Mouse (Mus musculus): ENCODE results near the gene Hoxa9.

The Hoxa9 gene

GRCm38 (mm10) chr6:52204050-52204752, 26.7 kb downstream of the Hoxa9 start, which contains the start of gene Hoxa5:
Hoxa5 (minus strand) TSS chr6:52204587.
- no peak for DNase-seq (ENCODE audit: low read depth, low spot score)

GRCm38 (mm10) chr6:52203371-52204049, 27.4 kb downstream of the Hoxa9 start:
- DNase-seq (ENCODE audit: low read depth, low spot score), result no peak

- DNase-seq (ENCODE audit: low read depth, low spot score), result no peak
These were observed 27.8 kb downstream of the Hoxa9 start for GRCm38 (mm10) chr6:52203121-52203370.

GRCm38 (mm10) chr6:52202362-52203120, 28.3 kb downstream of the Hoxa9 start:
- no peak for DNase-seq (ENCODE audit: low read depth, low spot score)

GRCm38 (mm10) chr6:52201269-52201668, 29.6 kb downstream of the Hoxa9 start:
- DNase-seq (ENCODE audit: low read depth, low spot score), result no peak

GRCm38 (mm10) chr6:52200751-52201250, 30.1 kb downstream of the Hoxa9 start:
- no peak for DNase-seq (ENCODE audit: low read depth, low spot score)

- no peak for DNase-seq (ENCODE audit: low read depth, low spot score)
These were observed 30.7 kb downstream of the Hoxa9 start for GRCm38 (mm10) chr6:52200073-52200750.

- DNase-seq (ENCODE audit: low read depth, low spot score), result no peak
These were observed 33.6 kb downstream of the Hoxa9 start for GRCm38 (mm10) chr6:52197271-52197670.

GRCm38 (mm10) chr6:52196811-52197210, 34.1 kb downstream of the Hoxa9 start:
- no peak for DNase-seq (ENCODE audit: low read depth, low spot score)

- DNase-seq (ENCODE audit: low read depth, low spot score), result no peak
These were observed 36.2 kb downstream of the Hoxa9 start for GRCm38 (mm10) chr6:52194690-52195089.

GRCm38 (mm10) chr6:52191860-52192550, 38.9 kb downstream of the Hoxa9 start:
- DNase-seq (ENCODE audit: low read depth, low spot score), result peak; percentile 38

GRCm38 (mm10) chr6:52190906-52191810, 39.7 kb downstream of the Hoxa9 start, which contains the start of gene Hoxa4:
Hoxa4 (minus strand) TSS chr6:52191753.
- DNase-seq (ENCODE audit: low read depth, low spot score), result no peak

GRCm38 (mm10) chr6:52190410-52190809, 40.5 kb downstream of the Hoxa9 start:
- DNase-seq (ENCODE audit: low read depth, low spot score), result no peak

- no peak for DNase-seq (ENCODE audit: low read depth, low spot score)
These were observed 41.0 kb downstream of the Hoxa9 start for GRCm38 (mm10) chr6:52189909-52190308.

GRCm38 (mm10) chr6:52189172-52189591, 41.7 kb downstream of the Hoxa9 start:
- DNase-seq (ENCODE audit: low read depth, low spot score), result no peak

- no peak for DNase-seq (ENCODE audit: low read depth, low spot score)
These were observed 44.4 kb downstream of the Hoxa9 start for GRCm38 (mm10) chr6:52186500-52186899.

- DNase-seq (ENCODE audit: low read depth, low spot score), result no peak
These were observed 45.1 kb downstream of the Hoxa9 start for GRCm38 (mm10) chr6:52185834-52186233.

- no peak for DNase-seq (ENCODE audit: low read depth, low spot score)
These were observed 45.7 kb downstream of the Hoxa9 start for GRCm38 (mm10) chr6:52185222-52185621.

GRCm38 (mm10) chr6:52184668-52185067, 46.2 kb downstream of the Hoxa9 start:
- no peak for DNase-seq (ENCODE audit: low read depth, low spot score)

Data from retina, postnatal 7 days (tissue).